Mouse (Mus musculus) inflammation-experienced regulatory T-cells (primary cell): ENCODE measurements around the gene Polr1c. TPM values are rescaled to one million over a fixed set of nuclear protein-coding genes. Genes with fewer than 3 reads are reported as not detected.

Source experiments
- polyA plus RNA-seq, 2 experiments: library from polyadenylated mRNA; unstranded; fragments of 100-300 nt; shearing (Covaris generic); gene quantifications; one replicate each; pipeline ENCODE4 v1.2.1; 2017

Gene Polr1c
- 10 to 100 TPM; 53.2 to 61.9 TPM for polyA plus RNA-seq

DNA sequence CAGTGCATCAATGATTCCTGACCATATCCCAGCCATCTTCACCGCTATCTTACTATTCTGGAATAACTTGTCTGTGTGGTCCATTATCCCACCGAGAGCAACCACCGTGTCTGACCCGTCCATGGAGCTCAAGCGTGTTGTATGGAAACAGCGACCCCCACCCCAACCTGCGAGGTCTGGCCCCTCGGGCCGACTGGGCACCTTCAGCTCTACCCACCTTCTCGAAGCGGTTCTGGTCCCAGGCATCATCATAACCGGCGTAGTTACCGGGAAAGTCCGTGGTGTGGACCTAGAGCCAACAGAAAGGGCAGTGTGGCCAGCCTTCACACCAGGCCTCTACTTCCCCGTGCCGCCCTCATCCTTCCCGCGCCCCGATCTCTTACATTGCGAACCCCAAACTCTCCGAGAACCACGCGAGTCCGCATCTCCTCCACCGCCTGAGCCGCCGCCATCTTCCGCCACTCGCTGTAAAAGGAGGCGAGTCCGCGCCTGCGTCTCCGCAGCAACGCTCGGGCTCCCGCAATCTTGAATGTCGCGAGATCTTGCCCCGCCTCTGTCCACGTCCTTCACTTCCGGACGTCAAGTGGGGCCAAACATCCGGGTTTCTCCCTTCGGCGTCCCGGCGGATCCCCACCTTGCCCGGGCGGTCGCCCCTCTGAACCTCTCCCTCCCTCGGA lies at the start of gene Polr1c, which contains the start of gene Yipf3:
Polr1c (minus strand) TSS at position 543 of the 677 bp plus-strand sequence.
Yipf3 (plus strand) TSS at position 569 of the 677 bp plus-strand sequence.

DNA sequence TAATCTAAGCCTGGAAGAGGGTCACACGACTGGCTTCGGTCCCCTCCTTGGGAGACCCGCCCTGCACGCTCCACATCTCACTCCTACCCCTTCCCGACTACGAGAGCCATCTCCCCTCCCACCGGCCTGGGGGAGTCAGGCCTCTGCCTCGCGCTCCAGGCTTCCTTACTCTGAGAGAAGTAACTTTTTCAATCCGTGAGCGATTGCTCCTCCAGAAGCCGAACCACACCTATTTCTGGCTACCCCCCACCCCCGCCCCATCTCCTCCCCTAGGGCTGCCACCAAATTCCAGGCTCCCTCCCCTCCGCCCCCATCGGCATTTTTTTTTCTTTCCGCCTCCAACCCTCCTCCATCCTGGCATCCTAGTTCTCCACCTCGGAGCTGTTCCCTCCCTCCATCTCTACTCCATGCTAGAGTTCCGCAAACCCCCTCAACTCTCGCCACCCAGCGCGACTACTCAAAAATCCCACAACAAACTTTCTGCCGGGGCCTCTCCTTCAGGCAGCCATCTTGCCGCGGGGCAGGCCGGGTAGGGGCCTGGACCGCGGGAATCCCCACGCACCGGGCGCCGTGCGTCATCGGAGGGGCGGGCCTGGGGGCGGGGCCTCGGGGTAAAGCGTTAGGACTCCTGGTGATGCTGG lies 34.7 kb upstream of the Polr1c start, which contains the start of gene Tjap1:
Tjap1 (minus strand) TSS at position 544 of the 641 bp plus-strand sequence.

DNA sequence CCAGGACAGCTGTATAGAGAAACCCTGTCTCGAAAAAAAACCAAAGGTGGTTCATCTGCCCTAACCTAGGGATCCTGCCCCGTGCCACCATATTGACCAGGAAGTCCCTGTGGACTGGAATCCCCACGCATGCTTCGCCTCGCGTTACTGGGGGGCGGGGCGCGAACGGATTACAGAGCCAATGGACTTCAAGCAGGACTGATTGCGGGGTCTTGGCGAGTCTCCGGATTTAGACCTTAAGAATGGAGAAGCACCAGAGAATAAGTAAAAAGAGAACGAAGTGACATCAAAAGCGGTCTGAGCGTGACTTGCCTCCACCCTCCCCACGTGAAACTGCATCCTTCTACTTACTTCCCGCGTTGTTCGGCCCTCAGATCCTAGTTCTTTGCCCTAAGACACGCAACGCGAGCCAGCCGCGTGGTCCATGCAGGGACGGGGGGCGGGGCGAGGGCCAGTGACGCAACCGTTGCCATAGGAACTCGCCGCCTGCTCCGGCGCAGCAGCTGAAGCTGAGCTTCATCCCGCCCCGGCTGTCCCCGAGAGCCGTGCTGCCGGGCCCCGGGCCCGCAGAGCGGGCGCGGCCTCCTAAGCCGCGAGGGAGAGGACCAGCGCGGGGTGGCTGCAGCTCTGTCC lies 5.7 kb upstream of the Polr1c start, which contains the start of gene Lrrc73:
Lrrc73 (plus strand) TSS at position 80 of the 633 bp plus-strand sequence.

DNA sequence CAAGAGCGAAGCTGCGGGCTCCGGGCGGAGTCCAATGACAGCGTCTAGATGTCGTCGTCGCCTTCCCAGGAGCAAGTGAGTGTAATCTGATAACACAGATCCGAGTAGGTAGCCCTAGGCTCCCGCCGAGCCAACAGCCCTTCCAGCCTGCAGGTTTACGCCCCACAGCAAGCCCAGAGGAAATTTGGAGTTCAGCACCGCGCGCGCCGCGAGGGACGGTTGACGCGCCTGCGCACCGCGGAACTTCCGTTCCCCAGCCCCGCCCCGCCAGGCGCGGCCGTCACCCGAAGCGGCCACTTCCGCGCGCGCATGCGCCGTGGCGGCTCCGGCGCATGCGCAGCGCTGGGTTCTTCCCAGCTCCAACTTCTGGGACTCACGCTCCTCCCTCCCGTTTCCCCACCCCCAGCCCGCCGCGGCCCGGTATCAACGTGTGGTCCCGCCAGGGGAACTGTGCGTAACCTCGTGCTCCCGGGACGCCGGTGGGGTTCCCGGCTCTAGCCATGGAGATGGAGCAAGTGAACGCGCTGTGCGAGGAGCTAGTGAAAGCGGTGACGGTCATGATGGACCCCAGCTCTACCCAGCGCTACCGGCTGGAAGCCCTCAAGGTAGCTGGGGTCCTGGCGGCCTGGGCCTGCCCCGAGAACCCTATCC lies 45.3 kb downstream of the Polr1c start, which contains the start of the genes Polh and Xpo5:
Polh (minus strand) TSS at position 225 of the 651 bp plus-strand sequence.
Xpo5 (plus strand) TSS at position 362 of the 651 bp plus-strand sequence.

Other genes starting within 250 kb of the Polr1c start
- gene Vegfa, start 215.7 kb downstream of the Polr1c start, polyA plus RNA-seq: 1 to 10 TPM in 1 of 2 experiments, under 1 TPM in 1; 0.82 to 1.2 TPM
- gene Mrps18a, start 137.1 kb downstream of the Polr1c start, polyA plus RNA-seq: 10 to 100 TPM; 83.5 to 86.5 TPM
- 1 to 10 TPM in 1 of 2 experiments, under 1 TPM in 1; 0.71 to 2.6 TPM for gene Rsph9, start 103.8 kb downstream of the Polr1c start, polyA plus RNA-seq
- 10 to 100 TPM; 45.6 to 51.9 TPM for gene Mad2l1bp, start 94.5 kb downstream of the Polr1c start, polyA plus RNA-seq
- 10 to 100 TPM; 77.7 to 89.2 TPM for gene Gtpbp2, start 87.0 kb downstream of the Polr1c start, polyA plus RNA-seq
- 1 to 10 TPM; 5.8 to 8.4 TPM for gene Polh, start 45.4 kb downstream of the Polr1c start, polyA plus RNA-seq
- gene Xpo5, start 45.3 kb downstream of the Polr1c start, polyA plus RNA-seq: 10 to 100 TPM; 31.6 to 39.5 TPM
- 100 to 1,000 TPM; 176 to 184 TPM for gene Yipf3, start within 50 bp of the Polr1c start, polyA plus RNA-seq
- under 1 TPM; 0.31 to 0.43 TPM for gene Lrrc73, start 5.5 kb upstream of the Polr1c start, polyA plus RNA-seq
- gene Tjap1, start 35.0 kb upstream of the Polr1c start, polyA plus RNA-seq: 10 to 100 TPM; 25.5 to 28.7 TPM
- gene Dlk2, start 49.4 kb upstream of the Polr1c start, polyA plus RNA-seq: not detected
- gene Abcc10, start 80.3 kb upstream of the Polr1c start, polyA plus RNA-seq: 1 to 10 TPM; 6.8 to 7.1 TPM
- gene Zfp318, start 135.7 kb upstream of the Polr1c start, polyA plus RNA-seq: 1 to 10 TPM; 5.6 to 8.7 TPM
- gene Crip3, start 180.9 kb upstream of the Polr1c start, polyA plus RNA-seq: under 1 TPM in 1 of 2 experiments, not detected in 1; 0.33 TPM
- gene Slc22a7, start 190.4 kb upstream of the Polr1c start, polyA plus RNA-seq: under 1 TPM in 1 of 2 experiments, not detected in 1; 0.11 TPM
- 1 to 10 TPM; 1.1 to 1.6 TPM for gene Ttbk1, start 239.6 kb upstream of the Polr1c start, polyA plus RNA-seq
- 1 to 10 TPM in 1 of 2 experiments, under 1 TPM in 1; 0.55 to 4.5 TPM for gene Dnph1, start 248.7 kb upstream of the Polr1c start, polyA plus RNA-seq